Mouse (Mus musculus): ENCODE measurements around the gene Anxa8. TPM values are rescaled to one million over a fixed set of nuclear protein-coding genes. Genes with fewer than 3 reads are reported as not detected.

Gene Anxa8
- 13.3 and 18.1 TPM in 2 replicates for polyA plus RNA-seq (2012; rRNA removed)

DNA sequence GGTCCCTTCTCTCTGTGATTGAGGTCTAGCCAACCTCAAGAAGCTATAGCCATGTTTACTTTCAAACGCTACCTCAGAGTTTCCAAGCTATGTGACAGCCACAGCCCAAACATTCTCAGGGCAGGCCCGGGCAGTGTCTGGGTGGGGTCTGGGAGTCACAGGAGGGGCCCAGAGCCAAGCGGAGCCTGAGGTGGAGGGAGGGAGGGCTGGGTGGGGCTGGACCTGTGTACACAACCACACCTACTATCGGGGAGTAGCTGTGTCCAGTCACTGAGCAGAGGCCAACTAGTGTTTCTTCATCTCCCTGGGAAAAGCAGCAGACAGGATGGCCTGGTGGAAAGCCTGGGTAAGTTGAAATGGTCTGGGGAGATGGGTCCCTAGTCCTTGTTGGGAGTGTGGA, at the start of gene Anxa8:
Gene Anxa8, plus strand, starts transcription at position 251 of the 400 bp plus-strand sequence.

DNA sequence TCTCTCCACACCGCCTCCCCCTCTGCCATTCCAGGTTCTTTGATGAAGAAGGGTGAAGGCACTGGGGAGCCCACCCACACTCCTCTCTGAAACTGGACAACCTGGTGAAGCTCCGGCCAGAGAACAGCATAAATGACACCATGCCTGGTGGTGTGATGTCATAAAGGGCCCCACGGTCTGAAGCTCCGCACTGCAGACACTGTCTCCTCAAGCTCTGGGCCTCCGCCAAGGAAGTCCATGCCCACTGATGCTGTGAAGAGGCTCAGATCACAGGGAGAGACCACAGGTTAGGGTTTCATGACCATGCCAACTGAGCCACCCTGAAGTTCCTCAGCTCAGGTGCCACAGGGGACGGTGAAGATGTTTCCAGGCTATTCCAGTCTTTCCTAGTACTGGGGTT, 33.3 kb upstream of the Anxa8 start, which contains the start of gene Antxrl:
Gene Antxrl, plus strand, starts transcription at position 192 of the 400 bp plus-strand sequence.

DNA sequence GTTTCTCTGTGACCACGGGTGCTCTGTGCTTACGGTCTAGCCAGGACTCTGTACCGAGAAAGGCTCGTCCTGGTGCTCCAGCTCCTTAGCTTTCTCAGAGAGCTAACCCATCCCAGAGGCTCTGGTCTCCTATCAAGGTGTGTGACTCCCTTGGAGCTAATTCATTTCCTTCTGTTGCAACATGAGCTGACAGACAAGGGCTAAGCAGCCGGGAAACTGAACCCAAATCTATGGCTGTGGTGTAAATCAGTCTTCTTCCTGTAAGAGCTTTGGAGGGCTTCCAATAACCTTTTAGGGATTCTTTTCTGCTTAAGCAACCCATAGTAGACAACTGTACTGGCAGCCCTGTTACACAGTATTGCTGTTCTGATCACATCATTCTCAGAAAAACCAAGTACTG, 16.8 kb downstream of the Anxa8 start, which contains the start of gene A630023A22Rik:
Gene A630023A22Rik, minus strand, starts transcription at position 154 of the 400 bp plus-strand sequence.

Other genes starting within 250 kb of the Anxa8 start
- gene Gdf10, start 162.4 kb upstream of the Anxa8 start, polyA plus RNA-seq (2012; rRNA removed), result 11.3 and 11.7 TPM in 2 replicates
- not detected in 2 replicates for gene Gdf2, start 144.9 kb upstream of the Anxa8 start, polyA plus RNA-seq (2012; rRNA removed)
- not detected in 2 replicates for gene Rbp3, start 132.0 kb upstream of the Anxa8 start, polyA plus RNA-seq (2012; rRNA removed)
- gene Zfp488, start 107.2 kb upstream of the Anxa8 start, polyA plus RNA-seq (2012; rRNA removed), result 0.06 and 0.07 TPM in 2 replicates
- gene Gm30083, start 70.8 kb upstream of the Anxa8 start, polyA plus RNA-seq (2012; rRNA removed), result 0.07 and 0.16 TPM in 2 replicates
- gene Gm5460, start 69.2 kb upstream of the Anxa8 start, polyA plus RNA-seq (2012; rRNA removed), result not detected in 2 replicates
- gene Antxrl, start 33.3 kb upstream of the Anxa8 start, polyA plus RNA-seq (2012; rRNA removed), result not detected in 2 replicates
- gene A630023A22Rik, start 16.8 kb downstream of the Anxa8 start, polyA plus RNA-seq (2012; rRNA removed), result 1.6 and 2.0 TPM in 2 replicates
- 5.6 and 8.7 TPM in 2 replicates for gene Npy4r, start 66.5 kb downstream of the Anxa8 start, polyA plus RNA-seq (2012; rRNA removed)
- gene Gprin2, start 115.7 kb downstream of the Anxa8 start, polyA plus RNA-seq (2012; rRNA removed), result 0.09 and 0.28 TPM in 2 replicates
- gene Syt15, start 133.6 kb downstream of the Anxa8 start, polyA plus RNA-seq (2012; rRNA removed), result 3.3 and 3.8 TPM in 2 replicates
- 1.0 and 1.6 TPM in 2 replicates for gene Shld2, start 224.5 kb downstream of the Anxa8 start, polyA plus RNA-seq (2012; rRNA removed)
- 81.8 and 96.5 TPM in 2 replicates for gene Glud1, start 224.7 kb downstream of the Anxa8 start, polyA plus RNA-seq (2012; rRNA removed)